Mouse (Mus musculus) small intestine, adult 2 months (tissue): ENCODE results near the gene Map3k13. TPM values are rescaled to one million over a fixed set of nuclear protein-coding genes. Genes with fewer than 3 reads are reported as not detected.
A peak's percentile ranks its signal among the peaks of the same experiment; 100 is the strongest.

Experiments used
- H3K27ac ChIP-seq: fragments of 200-500 bp; 2 replicates; pipeline ENCODE4 v1.5.1; 2012; ENCODE audit warnings: low read depth, low read length, control low read depth, inconsistent platforms; ENCODE audit not compliant: insufficient read depth
- H3K27me3 ChIP-seq: fragments of 200-500 bp; 2 replicates; pipeline ENCODE4 v1.6.1; 2012; ENCODE audit warnings: mild to moderate bottlenecking, moderate library complexity, low read length, inconsistent platforms; ENCODE audit not compliant: control insufficient read depth, insufficient read depth
- H3K36me3 ChIP-seq: fragments of 200-500 bp; 2 replicates; pipeline ENCODE4 v1.6.1; 2012; ENCODE audit warnings: mild to moderate bottlenecking, low read length, control low read depth, inconsistent platforms; ENCODE audit not compliant: control insufficient read depth, insufficient read depth
- H3K4me1 ChIP-seq: fragments of 200-500 bp; 2 replicates; pipeline ENCODE4 v1.6.1; 2012; ENCODE audit warnings: low read length, inconsistent platforms, mixed read lengths; ENCODE audit not compliant: control insufficient read depth, insufficient read depth, insufficient read length
- H3K4me3 ChIP-seq: fragments of 200-500 bp; 2 replicates; pipeline ENCODE4 v1.5.1; 2012; ENCODE audit warnings: low read depth, mild to moderate bottlenecking, control low read depth, inconsistent platforms, low read length, moderate library complexity
- CTCF ChIP-seq: fragments of 200-500 bp; IDR thresholded peaks from 2 replicates; pipeline ENCODE4 v1.5.1; 2012; ENCODE audit warnings: low read depth, mild to moderate bottlenecking, control low read depth, inconsistent platforms, low read length, moderate library complexity, mixed read lengths; ENCODE audit not compliant: insufficient replicate concordance, insufficient read length; ENCODE audit errors: extremely low read depth
- POLR2A ChIP-seq: fragments of 200-500 bp; IDR thresholded peaks from 2 replicates; pipeline ENCODE4 v1.6.1; 2012; ENCODE audit warnings: low read depth, mild to moderate bottlenecking, control low read depth, inconsistent platforms, low read length, moderate library complexity
- WGBS: fragments of 180-500 bp; shearing (Covaris S2); methylation state at CpG from one replicate; pipeline ENCODE4 v1.1.7; 2018; 5-methylcytosine and 5-hydroxymethylcytosine counted together
- polyA plus RNA-seq: library from polyadenylated mRNA; depleted of rRNA; stranded (reverse); fragments of >200 nt; gene quantifications from 2 replicates; pipeline ENCODE4 v1.2.3, GENCODE M21; 2012; rRNA removed

Gene Map3k13
- 4.6 and 11.2 TPM in 2 replicates for polyA plus RNA-seq

GRCm38 (mm10) chr16:21793875-21794696, at the start of gene Map3k13:
TSS of gene Map3k13 (plus strand) at chr16:21794346.
- WGBS: under 1% methylated on average over 47 of the region's 47 CpGs

GRCm38 (mm10) chr16:21758447-21758846, 35.7 kb upstream of the Map3k13 start:
- peaks cover 19% of the 10 kb centered on the region for H3K36me3 ChIP-seq
- 85% methylated on average over 1 of the region's 1 CpGs for whole genome bisulfite sequencing
- no peak for TF ChIP-seq POLR2A

More at GRCm38 (mm10) chr16:21793875-21794696, at the start of gene Map3k13:
- Histone ChIP-seq H3K27ac (peak within 1 kb of the TSS; percentile 66), H3K4me3 (peak within 1 kb of the TSS; percentile 75), H3K36me3 (no peaks in the 10 kb centered on the region; the same call in 1 of the 2 replicates), H3K27me3 (no peaks in the 10 kb centered on the region), H3K4me1 (peaks cover under 1% of the 10 kb centered on the region)
- TF ChIP-seq CTCF: no peak
- peak; percentile 81 for TF ChIP-seq POLR2A

GRCm38 (mm10) chr16:21768255-21768654, 25.9 kb upstream of the Map3k13 start:
- 86% methylated on average over 3 of the region's 3 CpGs for WGBS
- TF ChIP-seq POLR2A: no peak
- no peaks in the 10 kb centered on the region for H3K27me3 ChIP-seq

More at GRCm38 (mm10) chr16:21758447-21758846, 35.7 kb upstream of the Map3k13 start:
- no peaks in the 10 kb centered on the region for H3K27me3 ChIP-seq
- no peak overlapping the region for H3K4me3 ChIP-seq
- no peaks in the 10 kb centered on the region for H3K4me1 ChIP-seq
- H3K27ac ChIP-seq: no peak overlapping the region

GRCm38 (mm10) chr16:21769667-21770066, 24.5 kb upstream of the Map3k13 start:
- 84% methylated on average over 5 of the region's 5 CpGs for WGBS
- Histone ChIP-seq H3K36me3 (peaks cover 35% of the 10 kb centered on the region), H3K4me3 (no peak overlapping the region), H3K27me3 (no peaks in the 10 kb centered on the region), H3K27ac (no peak overlapping the region), H3K4me1 (no peaks in the 10 kb centered on the region)
- TF ChIP-seq CTCF (peak; percentile 27; the same call in 1 of the 2 replicates), POLR2A (no peak)

More at GRCm38 (mm10) chr16:21768255-21768654, 25.9 kb upstream of the Map3k13 start:
- Histone ChIP-seq H3K27ac (no peak overlapping the region), H3K4me1 (no peaks in the 10 kb centered on the region), H3K36me3 (peaks cover 37% of the 10 kb centered on the region), H3K4me3 (no peak overlapping the region)

GRCm38 (mm10) chr16:21774725-21775124, 19.4 kb upstream of the Map3k13 start:
- 77% methylated on average over 4 of the region's 4 CpGs for WGBS
- no peaks in the 10 kb centered on the region; the same call in 1 of the 2 replicates for H3K4me1 ChIP-seq
- H3K36me3 ChIP-seq: peaks cover 32% of the 10 kb centered on the region
- TF ChIP-seq CTCF: no peak
- TF ChIP-seq POLR2A: no peak
- H3K27me3 ChIP-seq: no peaks in the 10 kb centered on the region
- no peak overlapping the region for H3K4me3 ChIP-seq
- no peak overlapping the region for H3K27ac ChIP-seq

GRCm38 (mm10) chr16:21778293-21778866, 15.8 kb upstream of the Map3k13 start:
- no peaks in the 10 kb centered on the region for H3K27me3 ChIP-seq
- TF ChIP-seq POLR2A (no peak), CTCF (no peak)
- H3K27ac ChIP-seq: no peak overlapping the region
- H3K4me3 ChIP-seq: no peak overlapping the region
- 84% methylated on average over 3 of the region's 3 CpGs for WGBS
- peaks cover 10% of the 10 kb centered on the region; the same call in 1 of the 2 replicates for H3K4me1 ChIP-seq
- peaks cover 19% of the 10 kb centered on the region for H3K36me3 ChIP-seq

GRCm38 (mm10) chr16:21779149-21779548, 15.0 kb upstream of the Map3k13 start:
- H3K36me3 ChIP-seq: peaks cover 14% of the 10 kb centered on the region
- TF ChIP-seq POLR2A (no peak), CTCF (no peak)
- H3K27ac ChIP-seq: no peak overlapping the region
- no peak overlapping the region for H3K4me3 ChIP-seq
- H3K27me3 ChIP-seq: no peaks in the 10 kb centered on the region
- H3K4me1 ChIP-seq: peaks cover 10% of the 10 kb centered on the region; the same call in 1 of the 2 replicates
- WGBS: 69% methylated on average over 4 of the region's 4 CpGs
